Mouse (Mus musculus) hindbrain, embryonic 16.5 days (tissue): ENCODE measurements at regions not wholly inside any gene's neighbourhood (a gene's known extent, or its start where the extent isn't known, plus 50 kb on each side); places are given as distances from the start of the nearest gene placed in this dataset.

Source experiments
- ATAC-seq: fragments of 200-750 bp; cut with Nextera tagmentation; 2 replicates; pipeline ENCODE4 v1.8.0; 2017; ENCODE audit warnings: moderate TSS enrichment, moderate library complexity
- H3K27ac ChIP-seq: fragments of 300-500 bp; sonication (generic); 2 replicates; pipeline ENCODE4 v1.5.1; 2014; ENCODE audit warnings: low read depth, mild to moderate bottlenecking, control low read depth, low read length, moderate library complexity
- H3K27me3 ChIP-seq: fragments of 300-500 bp; sonication (generic); replicated peaks from 2 replicates; pipeline ENCODE4 v1.6.1; 2014; ENCODE audit warnings: low read length; ENCODE audit not compliant: control insufficient read depth, insufficient read depth
- H3K36me3 ChIP-seq: fragments of 300-500 bp; sonication (generic); 2 replicates; pipeline ENCODE4 v1.6.1; 2014; ENCODE audit warnings: mild to moderate bottlenecking, low read length, moderate library complexity, mixed read lengths; ENCODE audit not compliant: control insufficient read depth, insufficient read depth
- H3K4me1 ChIP-seq: fragments of 300-500 bp; sonication (generic); 2 replicates; pipeline ENCODE4 v1.6.1; 2014; ENCODE audit warnings: low read depth, low read length; ENCODE audit not compliant: control insufficient read depth, insufficient read depth
- H3K4me2 ChIP-seq: fragments of 300-500 bp; sonication (generic); 2 replicates; pipeline ENCODE4 v1.6.1; 2014; ENCODE audit warnings: mild to moderate bottlenecking, low read length, control low read depth, moderate library complexity
- H3K4me3 ChIP-seq: fragments of 300-500 bp; sonication (generic); 2 replicates; pipeline ENCODE4 v1.5.1; 2014; ENCODE audit warnings: mild to moderate bottlenecking, low read length, control low read depth, moderate library complexity
- H3K9ac ChIP-seq: fragments of 300-500 bp; sonication (generic); 2 replicates; pipeline ENCODE4 v1.6.1; 2014; ENCODE audit warnings: low read depth, mild to moderate bottlenecking, control low read depth, low read length, moderate library complexity
- H3K9me3 ChIP-seq: fragments of 300-500 bp; sonication (generic); 2 replicates; pipeline ENCODE4 v1.6.1; 2014; ENCODE audit warnings: mild to moderate bottlenecking, low read length, moderate library complexity; ENCODE audit not compliant: control insufficient read depth
- WGBS: fragments of 180-500 bp; shearing (Covaris S2); extraction: QIAGEN DNeasy Blood & Tissue Kit; methylation state at CpG from one replicate; pipeline ENCODE4 v1.1.7; 2014; 5-methylcytosine and 5-hydroxymethylcytosine counted together

DNA sequence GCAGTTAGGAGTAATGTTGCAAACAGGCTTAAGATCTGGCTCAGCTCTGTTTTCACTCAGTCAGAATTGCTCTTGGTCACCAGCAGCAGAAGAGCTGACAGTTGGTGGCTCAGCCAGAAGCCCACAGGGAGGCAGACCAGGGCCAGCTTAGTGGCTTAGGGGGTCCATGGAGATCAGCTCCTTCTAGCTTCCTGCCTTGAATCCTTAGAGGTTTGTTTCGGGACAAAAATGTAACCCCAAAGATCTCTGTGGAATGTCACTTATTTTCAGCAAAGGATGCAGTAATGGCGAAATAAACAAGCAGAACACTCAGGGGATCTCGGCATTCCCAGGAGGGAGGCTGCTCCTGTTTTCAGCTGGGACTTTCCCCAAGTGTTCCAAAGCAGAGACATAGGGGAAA is 247.8 kb downstream of the 1500009L16Rik start:
- Histone ChIP-seq H3K9me3 (no peaks in the 10 kb centered on the region), H3K4me2 (no peak overlapping the region), H3K4me3 (no peak overlapping the region), H3K9ac (no peak overlapping the region), H3K27ac (no peak overlapping the region), H3K4me1 (no peaks in the 10 kb centered on the region), H3K36me3 (no peaks in the 10 kb centered on the region), H3K27me3 (no peaks in the 10 kb centered on the region)
- WGBS, result 80% methylated on average over 3 of the region's 3 CpGs
- no peak for ATAC-seq

DNA sequence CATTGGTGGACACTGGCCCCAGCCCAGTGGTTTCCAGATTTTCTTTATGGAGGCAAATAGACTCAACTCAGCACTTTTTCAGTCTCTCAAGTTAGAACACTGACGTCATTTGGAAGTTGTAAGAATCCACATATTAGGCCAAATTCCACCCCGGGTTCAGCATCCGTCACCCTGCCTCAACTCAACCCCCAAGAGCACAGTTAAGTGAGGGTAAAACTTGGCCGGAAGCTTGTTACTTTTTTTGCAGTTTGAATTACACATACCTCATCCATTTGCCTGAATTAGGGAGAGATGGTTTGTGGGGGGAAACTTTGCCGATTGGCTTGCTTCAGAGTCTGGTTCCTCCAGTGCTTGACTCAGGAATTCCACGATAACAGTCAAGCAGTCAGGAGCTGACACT is 251.9 kb downstream of the 1500009L16Rik start:
- Histone ChIP-seq H3K4me3 (no peak overlapping the region), H3K9ac (no peak overlapping the region), H3K9me3 (no peaks in the 10 kb centered on the region), H3K4me2 (no peak overlapping the region), H3K4me1 (no peaks in the 10 kb centered on the region; the same call in 1 of the 2 replicates), H3K27ac (no peak overlapping the region), H3K36me3 (no peaks in the 10 kb centered on the region), H3K27me3 (no peaks in the 10 kb centered on the region)
- ATAC-seq, result no peak
- WGBS, result 88% methylated on average over 6 of the region's 6 CpGs

DNA sequence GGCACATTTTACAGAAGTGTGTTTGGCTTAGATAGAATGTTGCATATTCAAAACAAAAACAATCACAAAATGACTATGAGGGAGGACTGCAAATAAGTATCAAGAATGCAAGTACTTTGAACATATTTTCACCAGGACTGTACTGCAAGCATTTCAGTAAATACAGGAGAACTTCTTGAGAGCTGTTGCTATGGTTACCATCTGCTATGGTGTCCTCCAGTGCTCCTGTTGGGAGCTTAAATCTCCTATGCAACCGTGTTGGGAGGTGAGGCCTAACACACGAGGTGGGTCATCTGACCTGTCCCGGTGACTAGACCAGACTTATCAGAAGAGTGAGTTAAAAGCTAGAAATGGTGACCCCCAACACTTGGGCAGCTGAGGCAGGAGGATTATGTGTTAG is 253.9 kb downstream of the 1500009L16Rik start:
- no peaks in the 10 kb centered on the region for H3K27me3 ChIP-seq
- H3K4me1 ChIP-seq, result no peaks in the 10 kb centered on the region; the same call in 1 of the 2 replicates
- WGBS, result 33% methylated on average over 3 of the region's 3 CpGs
- H3K4me2 ChIP-seq, result no peak overlapping the region
- H3K9me3 ChIP-seq, result no peaks in the 10 kb centered on the region
- H3K36me3 ChIP-seq, result no peaks in the 10 kb centered on the region
- no peak overlapping the region for H3K4me3 ChIP-seq
- H3K27ac ChIP-seq, result no peak overlapping the region
- ATAC-seq, result peak; percentile 65; the same call in 1 of the 2 replicates
- no peak overlapping the region for H3K9ac ChIP-seq

DNA sequence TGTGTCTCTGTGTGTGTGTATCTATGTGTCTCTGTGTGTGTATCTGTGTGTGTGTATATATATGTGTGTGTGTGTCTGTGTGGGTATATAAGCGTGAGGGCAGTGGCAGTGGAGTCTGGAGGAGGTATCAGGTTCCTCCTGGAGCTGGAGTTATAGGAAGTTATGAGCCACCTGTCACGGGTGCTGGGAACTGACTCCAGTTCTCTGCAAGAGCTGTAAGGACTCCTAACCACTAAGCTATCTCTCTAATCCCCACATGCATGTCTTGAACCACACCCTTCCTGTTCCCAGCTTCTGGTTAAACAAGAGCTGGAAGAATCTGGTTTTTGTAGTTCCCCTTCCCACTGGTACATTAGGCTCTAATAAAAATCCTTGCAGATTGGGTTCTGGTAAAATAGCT is 257.3 kb downstream of the 1500009L16Rik start:
- Histone ChIP-seq H3K4me1 (no peaks in the 10 kb centered on the region; the same call in 1 of the 2 replicates), H3K4me3 (no peak overlapping the region), H3K4me2 (no peak overlapping the region), H3K27ac (no peak overlapping the region), H3K36me3 (no peaks in the 10 kb centered on the region), H3K9me3 (no peaks in the 10 kb centered on the region), H3K9ac (no peak overlapping the region), H3K27me3 (no peaks in the 10 kb centered on the region)
- 84% methylated on average over 2 of the region's 2 CpGs for WGBS
- ATAC-seq, result no peak

DNA sequence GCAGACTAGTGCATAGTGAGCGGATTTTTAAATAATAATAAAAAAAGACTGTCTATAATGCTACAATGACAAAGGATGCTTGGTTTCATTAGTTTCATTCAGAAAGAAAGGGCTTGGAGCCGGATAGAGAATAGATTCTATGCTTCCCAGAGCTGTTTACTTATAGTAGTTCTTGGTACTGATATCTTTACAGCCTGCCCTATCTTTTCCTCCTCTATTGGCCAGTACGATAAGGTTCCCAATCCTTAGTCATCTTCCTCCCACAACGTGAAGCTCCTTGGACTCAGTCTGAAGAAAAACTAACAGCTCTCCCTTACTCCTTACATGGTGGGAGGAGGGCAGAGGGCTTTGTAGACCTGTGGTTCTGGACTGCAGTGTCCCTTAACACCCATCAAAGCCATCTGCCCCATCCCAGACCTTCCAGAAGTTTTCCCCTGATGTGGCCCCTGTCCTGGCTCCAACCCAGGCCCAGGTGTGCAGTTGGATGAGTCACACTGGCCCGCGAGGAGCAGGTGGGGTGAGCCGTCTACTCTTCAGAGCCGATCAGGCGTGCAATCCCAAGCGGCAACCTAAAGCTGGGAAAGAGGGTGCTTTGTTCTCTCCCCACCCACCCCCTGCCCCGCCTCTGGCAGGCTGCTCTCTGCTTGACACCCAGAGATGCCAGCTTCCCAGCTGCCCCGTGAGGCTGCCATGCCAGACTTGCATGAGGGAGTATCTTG is 262.2 kb downstream of the 1500009L16Rik start:
- no peak for ATAC-seq
- H3K9me3 ChIP-seq, result no peaks in the 10 kb centered on the region
- H3K4me1 ChIP-seq, result no peaks in the 10 kb centered on the region
- H3K36me3 ChIP-seq, result no peaks in the 10 kb centered on the region
- H3K27me3 ChIP-seq, result no peaks in the 10 kb centered on the region
- H3K27ac ChIP-seq, result no peak overlapping the region
- no peak overlapping the region for H3K4me3 ChIP-seq
- H3K4me2 ChIP-seq, result no peak overlapping the region
- H3K9ac ChIP-seq, result no peak overlapping the region
- WGBS, result 50% methylated on average over 12 of the region's 12 CpGs

DNA sequence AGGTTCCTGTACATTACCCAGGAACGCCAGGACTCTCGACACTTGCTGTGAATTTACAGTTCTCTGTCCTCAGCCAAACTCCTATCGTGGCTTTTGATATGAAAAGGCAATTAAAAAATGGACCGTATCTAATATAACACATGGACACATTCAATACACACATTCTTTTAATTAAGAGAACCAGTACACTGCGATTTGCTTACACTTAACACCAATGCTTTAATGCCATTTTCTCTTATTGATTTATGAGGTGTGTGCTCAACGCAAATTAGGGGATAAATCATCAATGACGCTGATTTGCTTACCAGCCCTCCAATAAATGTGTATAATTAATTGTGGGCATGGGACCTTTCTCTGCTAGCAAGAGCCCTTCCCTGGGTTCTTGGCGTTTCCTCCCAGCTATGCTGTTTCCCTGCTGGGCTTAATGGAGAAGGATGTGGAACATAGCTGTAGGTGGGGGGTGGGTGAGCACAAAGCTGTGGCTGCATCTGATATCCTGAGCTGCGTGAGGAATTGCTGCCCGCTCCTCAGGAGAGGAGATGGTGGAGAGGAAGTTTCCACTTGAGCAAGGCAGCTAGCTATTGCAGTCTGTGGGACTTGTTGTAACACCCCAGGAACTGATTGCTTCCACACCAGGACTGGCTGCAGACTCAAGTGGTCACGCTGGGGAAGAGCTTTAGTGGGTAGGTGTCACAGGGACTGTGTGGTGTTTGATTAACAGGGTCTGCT is 270.1 kb downstream of the 1500009L16Rik start:
- Histone ChIP-seq H3K4me3 (no peak overlapping the region), H3K9me3 (no peaks in the 10 kb centered on the region), H3K36me3 (no peaks in the 10 kb centered on the region), H3K27me3 (no peaks in the 10 kb centered on the region), H3K4me2 (no peak overlapping the region), H3K27ac (no peak overlapping the region), H3K4me1 (peaks cover 4% of the 10 kb centered on the region), H3K9ac (no peak overlapping the region)
- WGBS, result 56% methylated on average over 11 of the region's 11 CpGs
- ATAC-seq, result peak; percentile 52; the same call in 1 of the 2 replicates

DNA sequence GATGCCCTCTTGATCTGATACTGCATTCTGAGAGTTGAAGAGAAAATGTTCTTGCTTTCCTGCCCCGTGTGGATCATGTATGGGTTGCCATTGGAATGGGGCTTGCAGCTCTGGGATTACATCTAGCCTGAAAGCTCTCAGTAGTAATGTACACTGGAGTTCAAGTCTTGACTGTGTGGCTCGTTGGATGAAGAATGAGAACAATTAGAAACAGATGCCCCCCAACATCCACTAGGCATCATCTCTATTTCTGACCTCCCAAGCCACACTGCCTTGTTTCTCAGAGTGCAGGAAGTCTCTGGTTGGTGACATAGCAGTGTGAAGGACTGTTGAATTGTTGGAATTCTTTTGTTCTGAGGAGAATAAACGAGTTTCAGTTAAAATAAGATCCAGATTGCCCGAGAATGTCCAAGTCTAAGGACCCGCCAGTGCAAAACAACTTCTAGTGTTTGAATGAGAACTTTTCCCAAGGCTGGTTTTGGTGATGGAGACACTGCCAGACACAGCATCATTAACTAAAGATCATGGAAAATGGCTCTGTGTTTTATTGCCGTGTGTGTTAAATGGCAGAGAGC is 272.4 kb downstream of the 1500009L16Rik start:
- 72% methylated on average over 6 of the region's 6 CpGs for WGBS
- H3K27me3 ChIP-seq, result no peaks in the 10 kb centered on the region
- ATAC-seq, result no peak

DNA sequence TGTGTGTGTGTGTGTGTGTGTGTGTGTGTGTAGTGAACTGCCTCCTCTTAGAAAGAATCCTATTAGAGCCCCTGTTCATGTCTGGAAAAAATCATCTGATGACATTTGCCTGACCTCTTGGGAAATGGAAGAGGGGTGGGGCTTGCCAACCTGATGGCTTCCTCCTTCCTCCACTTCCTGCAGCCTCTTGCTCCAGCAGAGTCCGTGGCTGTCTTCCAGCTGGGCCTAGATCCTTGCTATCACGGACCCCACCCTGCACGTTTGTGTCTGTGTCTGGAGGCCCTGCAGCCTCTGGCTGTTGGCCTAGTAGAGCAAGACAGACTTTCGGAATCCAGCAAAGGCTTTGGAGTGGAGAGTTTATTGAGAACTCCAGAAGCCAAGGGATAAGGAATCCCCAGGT is 273.2 kb downstream of the 1500009L16Rik start:
- no peak overlapping the region for H3K4me2 ChIP-seq
- H3K27me3 ChIP-seq, result no peaks in the 10 kb centered on the region
- no peaks in the 10 kb centered on the region for H3K9me3 ChIP-seq
- ATAC-seq, result no peak
- H3K4me1 ChIP-seq, result peaks cover 4% of the 10 kb centered on the region
- H3K9ac ChIP-seq, result no peak overlapping the region
- WGBS, result 82% methylated on average over 4 of the region's 4 CpGs
- H3K4me3 ChIP-seq, result no peak overlapping the region
- no peaks in the 10 kb centered on the region for H3K36me3 ChIP-seq
- H3K27ac ChIP-seq, result no peak overlapping the region

More for the DNA sequence above, 272.4 kb downstream of the 1500009L16Rik start:
- no peak overlapping the region for H3K4me3 ChIP-seq
- peaks cover 4% of the 10 kb centered on the region for H3K4me1 ChIP-seq
- H3K9me3 ChIP-seq, result no peaks in the 10 kb centered on the region
- H3K4me2 ChIP-seq, result no peak overlapping the region
- no peak overlapping the region for H3K9ac ChIP-seq
- H3K27ac ChIP-seq, result no peak overlapping the region
- H3K36me3 ChIP-seq, result no peaks in the 10 kb centered on the region

DNA sequence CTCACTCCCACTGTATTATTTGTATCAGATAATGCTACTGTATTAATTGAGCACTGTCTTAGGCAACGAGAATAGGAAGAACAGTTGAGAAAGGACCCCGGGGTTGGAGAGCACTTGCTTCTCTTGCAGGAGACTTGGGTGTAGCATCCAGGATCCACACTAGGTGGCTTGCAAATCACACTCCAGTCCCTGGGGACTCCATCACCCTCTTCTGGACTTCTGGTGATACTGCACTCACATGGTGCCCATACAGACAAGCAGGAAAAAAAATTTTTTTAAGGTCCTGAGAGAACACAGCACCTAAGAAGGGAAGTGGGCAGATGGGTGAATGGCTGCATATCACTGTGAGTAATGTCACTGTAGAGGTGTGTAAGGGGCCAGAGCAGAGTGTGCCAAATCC is 273.8 kb downstream of the 1500009L16Rik start:
- WGBS, result 93% methylated on average over 2 of the region's 2 CpGs
- H3K9ac ChIP-seq, result no peak overlapping the region
- H3K27me3 ChIP-seq, result no peaks in the 10 kb centered on the region
- H3K9me3 ChIP-seq, result no peaks in the 10 kb centered on the region
- H3K4me3 ChIP-seq, result no peak overlapping the region
- no peak overlapping the region for H3K4me2 ChIP-seq
- no peaks in the 10 kb centered on the region for H3K36me3 ChIP-seq
- no peak overlapping the region for H3K27ac ChIP-seq
- ATAC-seq, result no peak
- peaks cover 4% of the 10 kb centered on the region for H3K4me1 ChIP-seq
